ENCODE assay signal across 14 mouse cellular contexts in genomic region chr3:79108246-79108645, GRCm38 (mm10).
A peak's percentile ranks its signal among the peaks of the same experiment; 100 is the strongest.
DNase-seq lines count a peak whose midpoint lies in the region.
"Had no signal": no experiment of that assay in that cellular context is flagged by ENCODE, and none has a peak within 500 bp of the region (broad histone marks: within the 10 kb centered on the region; RNA-seq: fewer than 3 reads in every experiment).

No protein-coding gene starts in this region.

- DNase-seq in brain, adult 2 months (ENCODE audit: low read depth, low spot score) = peak; percentile 78
- DNase-seq in cerebellum, adult 11-12 months = peak; percentile 55
- DNase-seq in cerebellum, adult 9-11 months = peak; percentile 60
- peak; percentile 39 to 50 for DNase-seq in cerebellum, postnatal 36 days
- DNase-seq in retina, embryonic 14.5 days (ENCODE audit: low spot score) = no peak
- no peak for DNase-seq in thymus, postnatal 36 days
- DNase-seq in embryo, embryonic 10.5 days (ENCODE audit: low spot score) = no peak
- DNase-seq: adrenal gland, adult 2 months; adrenal gland, postnatal 25 days; embryo, embryonic 11 days; gastrocnemius, postnatal 36 days; heart, adult 11 months; heart, postnatal 10 days; kidney, adult 8-10 months had no signal

Comparison
In these comparisons a context has a peak if more than half of its experiments do, and no peak if none do; other contexts are left out.
1. DNase-seq: peak in brain, adult 2 months (single experiment), cerebellum, adult 11-12 months (single experiment), cerebellum, adult 9-11 months (single experiment) and cerebellum, postnatal 36 days (2 of 2); none in retina, embryonic 14.5 days (single experiment), thymus, postnatal 36 days (0 of 2) and embryo, embryonic 10.5 days (single experiment).